Mouse (Mus musculus) limb, embryonic 13.5 days (tissue): Measurements from ENCODE around the gene Cdyl. TPM values are rescaled to one million over a fixed set of nuclear protein-coding genes. Genes with fewer than 3 reads are reported as not detected.

Experiments
- polyA plus RNA-seq: library from polyadenylated mRNA; unstranded; fragments of >200 nt; fragmentation: Nextera tagmentation; extraction: Ambion mirVana; gene quantifications from 2 replicates; pipeline ENCODE4 v1.2.1, GENCODE M21; 2015

Gene Cdyl
- polyA plus RNA-seq, 1 experiment from 2014 or later, result 15.2 TPM

Other genes with a start within 250 kb of the Cdyl start
- gene Rpp40, start 246.5 kb downstream of the Cdyl start, polyA plus RNA-seq, result 21.7 and 22.0 TPM in 2 replicates